7 mouse cellular contexts compared by ENCODE assay signal in the genomic region with DNA sequence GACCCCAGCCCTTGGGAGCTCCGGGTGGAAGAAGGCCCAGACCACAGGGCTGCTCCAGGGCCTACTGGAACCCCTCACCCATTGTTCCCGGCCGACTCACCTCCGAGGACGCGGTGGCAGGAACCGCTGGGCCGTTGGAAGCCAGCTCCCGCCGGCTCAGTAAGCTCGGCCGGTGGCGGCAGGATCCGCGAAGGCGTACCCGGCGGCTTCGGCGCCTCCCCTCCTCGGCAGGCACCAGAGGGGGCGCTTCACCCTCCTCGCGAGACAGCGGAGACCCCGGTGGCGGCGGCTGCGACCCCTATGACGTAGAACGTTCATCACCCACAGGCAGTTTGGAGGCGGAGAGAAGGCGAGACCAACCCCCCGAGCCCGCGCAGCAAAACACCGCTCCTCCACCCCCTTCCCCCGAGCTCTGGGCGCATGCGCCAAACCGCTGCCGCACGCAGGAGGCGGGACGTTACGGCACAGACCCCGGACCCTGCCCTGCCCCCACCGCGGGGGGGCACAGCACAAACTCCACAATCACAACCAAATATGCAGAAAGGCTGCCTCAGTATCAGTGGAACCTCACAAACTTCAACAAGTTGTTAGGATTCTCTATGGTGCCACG. TPM values are rescaled to one million over a fixed set of nuclear protein-coding genes. Genes with fewer than 3 reads are reported as not detected.
DNase-seq lines count a peak whose midpoint lies in the region; ATAC-seq and TF ChIP-seq lines count a peak whose summit lies in the region.

No protein-coding gene starts in this region.

- H3K79me2 ChIP-seq in heart, adult 2 months (replicated peaks; ENCODE audit: control insufficient read depth, insufficient read depth, low read length) = peaks cover 10% of the 10 kb centered on the region

- no peaks in the 10 kb centered on the region for H3K27me3 ChIP-seq in embryonic facial prominence, embryonic 12.5 days
- H3K27me3 ChIP-seq in heart, adult 2 months (ENCODE audit: control insufficient read depth, insufficient read depth, low read length) = no peaks in the 10 kb centered on the region
- no peaks in the 10 kb centered on the region for H3K27me3 ChIP-seq in limb, embryonic 13.5 days
- H3K27me3 ChIP-seq in midbrain, embryonic 16.5 days (ENCODE audit: control insufficient read depth, insufficient read depth, low read depth, low read length) = no peaks in the 10 kb centered on the region

- peak overlapping the region; percentile 92 for H3K9ac ChIP-seq in embryonic facial prominence, embryonic 12.5 days
- peak overlapping the region; percentile 93 for H3K9ac ChIP-seq in heart, adult 2 months (ENCODE audit: low read depth, low read length)
- peak overlapping the region; percentile 95 for H3K9ac ChIP-seq in limb, embryonic 13.5 days
- peak overlapping the region; percentile 90 for H3K9ac ChIP-seq in midbrain, embryonic 16.5 days (ENCODE audit: low read depth, low read length)

- peaks cover 20% of the 10 kb centered on the region for H3K36me3 ChIP-seq in embryonic facial prominence, embryonic 12.5 days
- H3K36me3 ChIP-seq in heart, adult 2 months (ENCODE audit: control insufficient read depth, insufficient read depth, low read length) = peaks cover 8% of the 10 kb centered on the region
- H3K36me3 ChIP-seq in limb, embryonic 13.5 days = peaks cover 46% of the 10 kb centered on the region
- no peaks in the 10 kb centered on the region for H3K36me3 ChIP-seq in midbrain, embryonic 16.5 days (ENCODE audit: control insufficient read depth, insufficient read depth, low read length)

- peak; percentile 62 for TF ChIP-seq CTCF in heart, adult 2 months (IDR thresholded peaks at IDR 0.05)

- WGBS in embryonic facial prominence, embryonic 12.5 days = under 1% methylated on average over 47 of the region's 50 CpGs
- WGBS in heart, adult 2 months = under 1% methylated on average over 48 of the region's 50 CpGs
- WGBS in limb, embryonic 13.5 days = under 1% methylated on average over 49 of the region's 50 CpGs
- 2% methylated on average over 48 of the region's 50 CpGs for WGBS in midbrain, embryonic 16.5 days

- intact Hi-C loops in heart, adult 2 months (cut with DNase I) = loop anchor here (2.0 kb wide), 1 partner anchor 30 kb away; the partner anchor contains the start of gene Ddx58

- H3K27ac ChIP-seq in embryonic facial prominence, embryonic 12.5 days = peak overlapping the region; percentile 99
- peak overlapping the region; percentile 99 for H3K27ac ChIP-seq in heart, adult 2 months
- H3K27ac ChIP-seq in limb, embryonic 13.5 days = peak overlapping the region; percentile 98
- peak overlapping the region; percentile 97 for H3K27ac ChIP-seq in midbrain, embryonic 16.5 days (ENCODE audit: low read length)

- TF ChIP-seq EP300 in heart, adult 2 months (IDR thresholded peaks at IDR 0.05; ENCODE audit: insufficient read depth, low read depth, low read length) = peak; percentile 9; the same call in 1 of the 2 replicates

- DNase-seq in adrenal gland, postnatal 25 days = peak; percentile 95
- DNase-seq in heart, adult 2 months = peak; percentile 93 to 94
- peak; percentile 91 to 92 for DNase-seq in kidney, adult 8-10 months
- peak; percentile 88 to 91 for DNase-seq in spleen, postnatal 10 days (ENCODE audit: low spot score in 2 of 2)

- H3K9me3 ChIP-seq in embryonic facial prominence, embryonic 12.5 days = no peaks in the 10 kb centered on the region
- no peaks in the 10 kb centered on the region for H3K9me3 ChIP-seq in limb, embryonic 13.5 days
- no peaks in the 10 kb centered on the region for H3K9me3 ChIP-seq in midbrain, embryonic 16.5 days (replicated peaks; ENCODE audit: control insufficient read depth, low read length, poor library complexity, severe bottlenecking)

- TF ChIP-seq POLR2A in heart, adult 2 months (IDR thresholded peaks at IDR 0.05; ENCODE audit: insufficient read depth, low read depth, low read length) = peak; percentile 40

- peaks cover 14% of the 10 kb centered on the region for H3K4me1 ChIP-seq in embryonic facial prominence, embryonic 12.5 days
- H3K4me1 ChIP-seq in heart, adult 2 months (ENCODE audit: control insufficient read depth, insufficient read depth, low read length) = peaks cover 3% of the 10 kb centered on the region
- peaks cover 24% of the 10 kb centered on the region for H3K4me1 ChIP-seq in limb, embryonic 13.5 days
- peaks cover 20% of the 10 kb centered on the region for H3K4me1 ChIP-seq in midbrain, embryonic 16.5 days (ENCODE audit: control insufficient read depth, insufficient read depth, low read length)

- H3K4me3 ChIP-seq in embryonic facial prominence, embryonic 12.5 days = peak overlapping the region; percentile 87
- peak overlapping the region; percentile 95 for H3K4me3 ChIP-seq in heart, adult 2 months
- H3K4me3 ChIP-seq in limb, embryonic 13.5 days = peak overlapping the region; percentile 89
- H3K4me3 ChIP-seq in midbrain, embryonic 16.5 days (ENCODE audit: low read depth, low read length) = peak overlapping the region; percentile 86

- peak; percentile 76 for ATAC-seq in embryonic facial prominence, embryonic 12.5 days (ENCODE audit: insufficient number of reproducible peaks, insufficient read depth, low FRiP score, low TSS enrichment)
- ATAC-seq in limb, embryonic 13.5 days (ENCODE audit: low FRiP score, low read depth) = peak; percentile 79
- peak; percentile 81 for ATAC-seq in midbrain, embryonic 16.5 days

- peak overlapping the region; percentile 92 for H3K4me2 ChIP-seq in embryonic facial prominence, embryonic 12.5 days (replicated peaks)
- peak overlapping the region; percentile 95 for H3K4me2 ChIP-seq in limb, embryonic 13.5 days (replicated peaks)
- H3K4me2 ChIP-seq in midbrain, embryonic 16.5 days (ENCODE audit: low read length) = peak overlapping the region; percentile 83

RNA-seq across cellular contexts. Expression of gene Smim27, which starts 1.1 kb away (rescaled TPM):
- 47.8 and 54.6 TPM in 2 replicates for total RNA-seq in adrenal gland, postnatal 25 days (2021)
- polyA plus RNA-seq in embryonic facial prominence, embryonic 12.5 days (2016; fragmentation: Nextera tagmentation; extraction: Ambion mirVana) = 30.0 and 34.6 TPM in 2 replicates
- 10 to 100 TPM; 42.6 to 46.7 TPM for total RNA-seq in heart, adult 2 months (2021)
- polyA plus RNA-seq in heart, adult 2 months (2012; rRNA removed) = 15.6 and 18.1 TPM in 2 replicates
- polyA plus RNA-seq in limb, embryonic 13.5 days (2015; fragmentation: Nextera tagmentation; extraction: Ambion mirVana) = 30.8 and 33.6 TPM in 2 replicates
- 10.1 and 15.6 TPM in 2 replicates for polyA plus RNA-seq in midbrain, embryonic 16.5 days (2015; fragmentation: Nextera tagmentation; extraction: Ambion mirVana)

RNA-seq across cellular contexts. Expression of gene Topors, which starts 1.3 kb away (rescaled TPM):
- total RNA-seq in adrenal gland, postnatal 25 days (2021) = 32.9 and 33.2 TPM in 2 replicates
- 50.7 and 57.7 TPM in 2 replicates for polyA plus RNA-seq in embryonic facial prominence, embryonic 12.5 days (2016; fragmentation: Nextera tagmentation; extraction: Ambion mirVana)
- total RNA-seq in heart, adult 2 months (2021) = 10 to 100 TPM in 1 of 2 experiments, 1 to 10 TPM in 1; 9.2 to 10.8 TPM
- polyA plus RNA-seq in heart, adult 2 months (2012; rRNA removed) = 2.2 and 4.3 TPM in 2 replicates
- 51.7 and 52.7 TPM in 2 replicates for polyA plus RNA-seq in limb, embryonic 13.5 days (2015; fragmentation: Nextera tagmentation; extraction: Ambion mirVana)
- polyA plus RNA-seq in midbrain, embryonic 16.5 days (2015; fragmentation: Nextera tagmentation; extraction: Ambion mirVana) = 28.6 and 31.9 TPM in 2 replicates

RNA-seq across cellular contexts. Expression of gene Ndufb6, which starts 10.9 kb away (rescaled TPM):
- 177 and 194 TPM in 2 replicates for total RNA-seq in adrenal gland, postnatal 25 days (2021)
- polyA plus RNA-seq in embryonic facial prominence, embryonic 12.5 days (2016; fragmentation: Nextera tagmentation; extraction: Ambion mirVana) = 280 and 302 TPM in 2 replicates
- total RNA-seq in heart, adult 2 months (2021) = 100 to 1,000 TPM; 435 to 533 TPM
- polyA plus RNA-seq in heart, adult 2 months (2012; rRNA removed) = 320 and 386 TPM in 2 replicates
- 292 and 303 TPM in 2 replicates for polyA plus RNA-seq in limb, embryonic 13.5 days (2015; fragmentation: Nextera tagmentation; extraction: Ambion mirVana)
- polyA plus RNA-seq in midbrain, embryonic 16.5 days (2015; fragmentation: Nextera tagmentation; extraction: Ambion mirVana) = 311 and 351 TPM in 2 replicates

RNA-seq across cellular contexts. Expression of gene Ddx58, which starts 28.7 kb away (rescaled TPM):
- 24.4 and 34.1 TPM in 2 replicates for total RNA-seq in adrenal gland, postnatal 25 days (2021)
- 8.3 and 8.5 TPM in 2 replicates for polyA plus RNA-seq in embryonic facial prominence, embryonic 12.5 days (2016; fragmentation: Nextera tagmentation; extraction: Ambion mirVana)
- 1 to 10 TPM; 6.4 to 7.2 TPM for total RNA-seq in heart, adult 2 months (2021)
- 7.7 and 11.1 TPM in 2 replicates for polyA plus RNA-seq in heart, adult 2 months (2012; rRNA removed)
- polyA plus RNA-seq in limb, embryonic 13.5 days (2015; fragmentation: Nextera tagmentation; extraction: Ambion mirVana) = 10.2 and 10.9 TPM in 2 replicates
- 2.4 and 3.1 TPM in 2 replicates for polyA plus RNA-seq in midbrain, embryonic 16.5 days (2015; fragmentation: Nextera tagmentation; extraction: Ambion mirVana)

Comparison
In these comparisons a context has a peak if more than half of its experiments do, and no peak if none do; other contexts are left out.
1. Peak in every context shown above with its lines: DNase-seq, ATAC-seq, H3K4me3 ChIP-seq and H3K27ac ChIP-seq.